Mouse (Mus musculus) spleen, adult 2 months (tissue): Measurements from ENCODE around the gene Etv4. TPM values are rescaled to one million over a fixed set of nuclear protein-coding genes. Genes with fewer than 3 reads are reported as not detected.

ENCODE experiments used
- DNase-seq, 2 experiments: peaks; one replicate each; pipeline versions ENCODE4 v3.0.0 to v3.0.0-alpha.2; 2012 to 2021; ENCODE audit warnings: low spot score in 2 of 2, low read depth in 1 of 2
- H3K27ac ChIP-seq: fragments of 200-500 bp; 2 replicates; pipeline ENCODE4 v1.5.1; 2012; ENCODE audit warnings: low read length, inconsistent platforms; ENCODE audit not compliant: insufficient read depth
- H3K27me3 ChIP-seq: fragments of 200-500 bp; 2 replicates; pipeline ENCODE4 v1.6.1; 2012; ENCODE audit warnings: mild to moderate bottlenecking, moderate library complexity, low read length, inconsistent platforms; ENCODE audit not compliant: control insufficient read depth, insufficient read depth
- H3K36me3 ChIP-seq: fragments of 200-500 bp; 2 replicates; pipeline ENCODE4 v1.6.1; 2012; ENCODE audit warnings: mild to moderate bottlenecking, low read length, inconsistent platforms; ENCODE audit not compliant: control insufficient read depth, insufficient read depth
- H3K4me1 ChIP-seq: fragments of 200-500 bp; 2 replicates; pipeline ENCODE4 v1.6.1; 2011; ENCODE audit warnings: inconsistent platforms; ENCODE audit not compliant: control insufficient read depth, insufficient read depth, insufficient read length
- H3K4me3 ChIP-seq: fragments of 200-500 bp; 2 replicates; pipeline ENCODE4 v1.5.1; 2011; ENCODE audit warnings: mild to moderate bottlenecking, inconsistent platforms; ENCODE audit not compliant: insufficient read depth, insufficient read length; ENCODE audit errors: extremely low read depth
- CTCF ChIP-seq: fragments of 200-500 bp; IDR thresholded peaks from 2 replicates; pipeline ENCODE4 v1.5.1; 2011; ENCODE audit warnings: mild to moderate bottlenecking, inconsistent platforms; ENCODE audit not compliant: insufficient read depth, insufficient read length, insufficient replicate concordance; ENCODE audit errors: extremely low read depth
- POLR2A ChIP-seq: fragments of 200-500 bp; IDR thresholded peaks from 2 replicates; pipeline ENCODE4 v1.6.1; 2011; ENCODE audit warnings: low read depth, low read length, inconsistent platforms
- WGBS: fragments of 180-500 bp; shearing (Covaris S2); methylation state at CpG from one replicate; pipeline ENCODE4 v1.1.7; 2018; 5-methylcytosine and 5-hydroxymethylcytosine counted together
- polyA plus RNA-seq: library from polyadenylated mRNA; depleted of rRNA; stranded (reverse); fragments of >200 nt; gene quantifications from 2 replicates; pipeline ENCODE4 v1.2.3, GENCODE M21; 2012; rRNA removed

Etv4 gene
- polyA plus RNA-seq, 1 experiment = 0.34 TPM

DNA sequence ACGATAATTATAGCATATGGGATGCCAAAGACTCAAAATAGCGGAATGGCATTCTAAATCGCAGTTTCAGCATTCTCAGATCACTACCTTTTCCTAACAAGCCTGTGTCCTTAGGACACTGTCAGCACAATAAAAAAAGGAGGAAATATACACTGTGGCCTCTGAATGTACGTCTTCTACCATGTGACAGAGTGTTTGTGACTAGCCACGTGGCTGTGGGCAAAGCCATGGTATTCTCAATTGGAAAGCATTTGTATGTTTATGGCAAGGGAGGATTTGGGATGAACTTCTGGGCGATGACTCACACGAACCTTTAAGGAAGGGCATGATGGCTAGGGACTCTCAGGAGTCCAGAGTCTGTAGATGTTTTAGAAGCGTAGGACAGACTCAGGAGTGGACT lies 60.1 kb downstream of the Etv4 start:
- H3K4me1 ChIP-seq = no peaks in the 10 kb centered on the region
- H3K4me3 ChIP-seq = no peak overlapping the region
- 80% methylated on average over 8 of the region's 8 CpGs for WGBS
- DNase-seq = no peak
- H3K36me3 ChIP-seq = no peaks in the 10 kb centered on the region
- TF ChIP-seq CTCF = no peak
- no peak for TF ChIP-seq POLR2A
- H3K27me3 ChIP-seq = no peaks in the 10 kb centered on the region
- H3K27ac ChIP-seq = no peak overlapping the region

GRCm38 (mm10) chr11:101719986-101720520 lies 65.1 kb downstream of the Etv4 start:
- Histone ChIP-seq H3K4me3 (no peak overlapping the region), H3K27me3 (no peaks in the 10 kb centered on the region; the same call in 1 of the 2 replicates), H3K4me1 (no peaks in the 10 kb centered on the region), H3K27ac (no peak overlapping the region), H3K36me3 (no peaks in the 10 kb centered on the region)
- no peak for DNase-seq
- no peak for TF ChIP-seq CTCF
- no peak for TF ChIP-seq POLR2A
- 83% methylated on average over 21 of the region's 21 CpGs for WGBS

Other genes starting within 250 kb of the Etv4 start
- 1.2 and 1.5 TPM in 2 replicates for gene Brca1, start 233.4 kb downstream of the Etv4 start, polyA plus RNA-seq
- gene Nbr1, start 233.2 kb downstream of the Etv4 start, polyA plus RNA-seq = 66.6 and 68.8 TPM in 2 replicates
- 28.1 and 33.1 TPM in 2 replicates for gene Tmem106a, start 203.1 kb downstream of the Etv4 start, polyA plus RNA-seq
- gene Gm11634, start 186.1 kb downstream of the Etv4 start, polyA plus RNA-seq = not detected in 2 replicates
- gene Rdm1, start 158.2 kb downstream of the Etv4 start, polyA plus RNA-seq = 17.6 and 18.8 TPM in 2 replicates
- 9.1 and 11.5 TPM in 2 replicates for gene Arl4d, start 119.8 kb downstream of the Etv4 start, polyA plus RNA-seq
- gene Dhx8, start 52.5 kb downstream of the Etv4 start, polyA plus RNA-seq = 11.2 and 12.4 TPM in 2 replicates
- 0.22 and 0.40 TPM in 2 replicates for gene Meox1, start 109.0 kb upstream of the Etv4 start, polyA plus RNA-seq
- 0.05 and 0.20 TPM in 2 replicates for gene Sost, start 181.6 kb upstream of the Etv4 start, polyA plus RNA-seq
- gene Cfap97d1, start 198.9 kb upstream of the Etv4 start, polyA plus RNA-seq = not detected in 2 replicates
- gene Dusp3, start 201.6 kb upstream of the Etv4 start, polyA plus RNA-seq = 46.5 and 65.0 TPM in 2 replicates
- gene Mpp3, start 243.1 kb upstream of the Etv4 start, polyA plus RNA-seq = 2.1 and 2.7 TPM in 2 replicates